Mouse (Mus musculus): Measurements from ENCODE around the gene Zbtb39.

DNA sequence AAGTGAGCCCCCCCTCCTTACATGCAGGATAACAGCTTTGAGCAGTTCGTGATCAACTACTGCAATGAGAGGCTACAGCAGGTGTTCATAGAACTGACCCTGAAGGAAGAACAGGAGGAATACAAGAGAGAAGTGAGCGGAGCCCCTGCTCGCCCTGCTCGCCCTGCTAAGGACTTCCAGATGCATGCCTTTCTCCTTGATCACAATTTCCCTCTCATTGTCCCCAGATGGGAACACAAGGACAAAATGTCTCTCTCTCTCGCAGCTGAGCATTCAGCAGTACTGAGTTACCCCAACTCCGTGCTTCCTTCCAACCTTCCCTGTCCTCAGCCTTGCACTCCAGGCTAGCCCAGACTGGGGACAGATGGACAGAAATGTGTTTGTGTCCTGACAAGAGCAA lies 26.6 kb upstream of the Zbtb39 start:
- TF ChIP-seq CTCF (IDR thresholded peaks at IDR 0.05; ENCODE audit: low read depth) (no peak), EP300 (IDR thresholded peaks at IDR 0.05; ENCODE audit: low read depth) (no peak)
